Mouse (Mus musculus): Measurements from ENCODE around the gene Chst5. TPM values are rescaled to one million over a fixed set of nuclear protein-coding genes. Genes with fewer than 3 reads are reported as not detected.

Gene Chst5
- not detected in 2 replicates for polyA plus RNA-seq (2012)

DNA sequence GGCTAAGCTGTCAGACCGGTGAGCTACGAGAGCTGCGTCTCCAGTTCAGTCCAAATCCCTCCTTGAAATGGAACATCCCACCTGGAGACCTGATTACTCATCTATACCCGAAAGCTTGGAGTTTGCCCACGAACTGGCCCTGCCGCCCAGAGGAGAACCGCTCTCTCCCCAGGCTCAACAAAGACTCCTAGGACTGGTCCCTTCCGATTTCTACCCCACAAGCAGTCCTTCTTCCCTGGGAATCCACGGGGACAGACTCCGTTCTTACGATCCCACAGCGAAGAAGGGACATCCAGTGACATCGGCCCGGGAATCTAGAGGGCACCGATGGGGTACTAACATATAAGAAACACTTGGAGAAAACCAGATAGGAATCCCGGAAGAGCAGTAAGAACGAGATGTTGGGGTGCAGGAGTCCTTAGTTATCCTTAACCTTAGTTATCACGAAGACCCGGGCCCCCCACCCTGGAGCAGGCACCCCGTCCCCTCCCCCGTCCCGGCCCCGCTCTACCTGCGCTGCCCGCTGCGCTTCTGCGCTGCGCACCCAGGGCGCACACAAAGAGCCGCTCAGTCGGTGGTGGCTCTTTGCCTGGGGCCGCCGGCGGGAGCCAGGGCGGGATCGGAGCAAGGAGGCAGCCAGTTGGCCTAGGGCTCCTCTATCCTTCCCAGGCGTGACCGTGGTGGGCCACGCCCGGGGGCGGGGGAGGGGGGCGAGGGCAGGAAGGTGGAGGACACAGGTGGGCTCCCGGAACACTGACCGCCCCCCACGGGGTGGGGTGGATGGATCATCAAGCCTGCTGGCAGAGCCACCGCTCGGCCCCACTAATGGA, at the start of gene Chst5:
Chst5 (minus strand) TSS at position 827 of the 830 bp plus-strand sequence.
- no peak for TF ChIP-seq GATA1 (IDR thresholded peaks at IDR 0.05; ENCODE audit: low read length)

DNA sequence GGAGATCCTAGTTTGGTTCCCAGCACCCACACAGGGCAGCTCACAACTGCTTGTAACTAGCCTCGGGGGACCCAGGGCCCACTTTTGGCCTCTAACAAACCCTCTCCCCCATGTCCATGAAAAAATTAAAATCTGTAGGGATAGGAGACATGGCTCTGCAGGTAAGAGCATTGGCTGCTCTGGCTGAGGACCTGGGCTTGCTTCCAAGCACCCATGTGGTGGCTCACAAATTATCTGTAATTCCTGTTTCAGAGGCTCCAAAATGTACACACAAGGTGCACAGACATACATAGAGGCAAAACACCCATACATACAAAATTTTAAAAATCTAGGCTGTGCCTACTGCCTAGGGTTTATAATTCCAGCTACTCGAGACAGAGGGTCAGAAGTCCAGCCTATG, 47.0 kb upstream of the Chst5 start:
- TF ChIP-seq GATA1 (IDR thresholded peaks at IDR 0.05; ENCODE audit: low read length), result no peak

DNA sequence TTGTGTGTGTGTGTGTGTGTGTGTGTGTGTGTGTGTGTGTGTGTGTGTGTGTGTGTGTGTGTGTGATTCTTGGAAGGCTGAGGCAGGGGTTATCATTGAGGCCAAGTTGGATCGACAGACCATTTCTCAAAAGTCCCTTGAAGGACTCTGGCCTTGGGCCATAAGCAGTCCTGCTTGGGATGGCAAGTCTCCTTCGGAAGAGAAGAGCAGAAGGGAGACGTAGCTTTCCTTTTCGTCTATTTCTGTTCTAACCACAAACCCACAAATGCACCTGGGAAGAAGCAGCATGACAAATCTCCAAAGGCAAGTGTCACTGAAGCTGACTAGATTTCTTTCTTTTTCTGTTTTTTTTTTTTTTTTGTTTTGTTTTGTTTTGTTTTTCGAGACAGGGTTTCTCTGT, 45.6 kb upstream of the Chst5 start:
- no peak for TF ChIP-seq GATA1 (IDR thresholded peaks at IDR 0.05; ENCODE audit: low read length)

DNA sequence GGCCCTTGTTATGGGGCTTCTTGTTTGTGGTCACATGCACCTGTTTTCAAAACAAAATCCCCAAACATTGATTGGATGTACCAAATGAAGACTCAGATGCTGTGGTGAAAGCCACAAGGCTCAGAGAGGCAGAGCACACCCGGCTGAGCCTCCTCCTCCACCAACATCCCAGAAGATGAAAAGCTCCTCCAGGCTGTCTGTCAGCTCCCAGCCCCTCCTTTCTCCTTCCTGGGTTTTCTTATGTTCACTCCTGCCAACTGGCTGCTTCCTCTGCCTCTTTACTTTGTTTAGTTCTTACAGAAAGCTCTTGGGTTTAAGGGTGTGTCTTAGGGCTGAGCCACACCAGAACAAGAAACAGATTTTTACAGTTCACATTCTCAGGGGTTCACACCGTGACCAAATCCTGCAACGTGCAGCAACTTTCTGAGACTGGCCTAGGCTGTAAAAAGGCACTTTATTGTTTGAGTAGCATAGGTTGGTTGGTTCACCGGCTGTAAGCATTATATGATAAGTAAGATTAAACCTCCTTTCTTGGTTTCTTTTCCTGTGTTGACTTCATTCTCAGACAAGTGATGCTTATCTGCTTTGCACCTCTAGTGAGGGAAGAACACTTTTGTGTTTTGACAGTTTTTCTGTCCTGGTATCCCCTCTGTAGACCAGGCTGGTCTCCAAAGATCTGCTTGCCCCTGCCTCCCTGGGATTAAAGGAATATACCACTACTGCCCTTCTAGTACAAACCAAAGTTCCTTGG, 44.8 kb upstream of the Chst5 start:
- TF ChIP-seq GATA1 (IDR thresholded peaks at IDR 0.05; ENCODE audit: low read length), result no peak

DNA sequence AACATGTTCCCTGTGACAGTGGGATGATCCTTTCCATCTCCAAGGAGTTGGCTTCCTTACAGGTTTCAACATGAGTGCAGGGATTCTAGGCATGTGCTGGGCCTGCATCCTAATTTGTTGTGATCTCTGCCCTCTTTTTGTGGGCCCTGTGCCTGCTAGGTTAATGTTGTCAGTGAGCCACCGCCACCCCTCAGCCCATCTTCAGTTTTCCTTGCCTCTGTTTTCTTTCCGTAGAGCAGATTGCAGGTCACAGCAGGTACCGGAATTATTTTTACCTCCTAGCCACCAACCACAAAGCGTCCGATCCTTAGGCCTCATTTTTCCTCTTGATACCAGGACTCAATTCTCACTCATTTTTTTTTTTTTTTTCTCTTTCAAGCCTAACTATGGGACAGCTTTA, 41.7 kb upstream of the Chst5 start:
- no peak for TF ChIP-seq GATA1 (IDR thresholded peaks at IDR 0.05; ENCODE audit: low read length)

DNA sequence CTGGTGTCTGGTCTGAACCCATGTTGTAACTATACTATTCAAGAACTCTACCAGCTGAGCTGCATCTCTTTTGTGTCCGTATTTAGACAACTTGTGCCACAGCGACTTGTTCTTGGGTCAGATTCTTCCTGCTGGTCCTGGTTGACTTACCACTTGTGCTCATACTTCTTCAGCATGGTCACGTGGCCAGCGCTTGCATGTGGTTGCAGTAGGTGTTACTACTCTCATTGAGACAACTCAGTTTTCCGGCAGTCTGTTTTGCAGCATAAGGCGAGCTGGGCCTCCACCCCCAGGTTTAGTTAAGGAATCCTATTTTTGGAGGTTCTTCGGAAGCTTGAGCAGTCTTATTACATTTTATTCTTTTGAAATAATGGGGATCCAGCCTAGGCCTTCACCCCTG, 41.1 kb upstream of the Chst5 start:
- TF ChIP-seq GATA1 (IDR thresholded peaks at IDR 0.05; ENCODE audit: low read length), result no peak

DNA sequence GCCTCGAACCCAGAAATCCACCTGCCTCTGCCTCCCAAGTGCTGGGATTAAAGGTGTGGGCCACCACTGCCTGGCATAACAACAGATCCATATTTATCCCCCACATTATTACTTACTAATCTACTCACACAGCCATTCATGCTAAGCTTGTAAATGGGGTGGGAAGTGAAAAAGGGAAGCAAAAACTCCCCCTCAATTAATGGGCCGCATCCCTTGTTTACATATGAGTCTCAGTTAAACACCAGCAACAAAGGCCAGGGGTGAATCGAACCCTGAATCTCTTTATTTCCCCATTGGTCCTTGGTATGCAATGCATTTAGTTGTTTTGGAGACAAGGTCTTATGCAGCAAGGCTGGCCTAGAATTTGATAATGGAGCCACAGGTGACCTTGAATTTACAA, 40.6 kb upstream of the Chst5 start:
- TF ChIP-seq GATA1 (IDR thresholded peaks at IDR 0.05; ENCODE audit: low read length), result no peak

DNA sequence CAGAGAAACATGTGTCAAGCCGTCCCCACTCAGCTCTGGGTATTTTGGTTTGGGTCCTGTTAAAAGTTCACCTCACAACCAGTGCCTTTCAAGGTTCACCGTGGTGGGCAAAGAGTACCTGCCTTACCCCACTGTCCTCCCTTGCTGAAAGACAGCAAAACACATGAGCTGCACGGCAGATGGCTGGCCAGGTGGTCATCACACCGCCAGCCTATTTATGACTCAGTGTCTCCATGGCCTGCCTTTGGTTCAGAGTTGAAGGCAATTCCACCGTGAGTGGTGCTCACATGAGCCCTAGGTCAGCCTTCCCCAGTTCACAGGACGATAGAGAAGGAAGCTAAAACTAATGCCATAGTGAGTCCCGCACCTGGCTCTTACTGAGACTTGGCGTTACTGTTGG, 37.7 kb upstream of the Chst5 start:
- no peak for TF ChIP-seq GATA1 (IDR thresholded peaks at IDR 0.05; ENCODE audit: low read length)

DNA sequence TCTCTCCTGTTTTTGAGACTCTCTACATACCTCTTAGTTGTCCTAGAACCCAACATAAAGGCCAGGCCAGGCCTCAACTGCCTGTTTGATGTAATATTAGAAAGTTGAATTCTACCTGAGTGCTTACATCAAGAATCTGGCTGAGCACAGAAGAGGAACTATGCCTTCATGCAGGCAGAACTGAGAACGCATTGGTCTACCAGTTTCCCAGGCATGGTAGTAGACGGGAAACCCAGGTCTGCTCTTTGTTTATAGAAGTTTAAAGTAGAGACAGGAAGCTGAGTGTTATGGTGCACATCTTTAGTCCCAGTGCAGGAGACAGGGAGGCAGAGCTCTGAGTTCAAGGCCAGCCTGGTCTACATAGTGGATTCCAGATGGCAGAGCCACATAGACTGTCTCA, 36.9 kb upstream of the Chst5 start:
- no peak for TF ChIP-seq GATA1 (IDR thresholded peaks at IDR 0.05; ENCODE audit: low read length)

DNA sequence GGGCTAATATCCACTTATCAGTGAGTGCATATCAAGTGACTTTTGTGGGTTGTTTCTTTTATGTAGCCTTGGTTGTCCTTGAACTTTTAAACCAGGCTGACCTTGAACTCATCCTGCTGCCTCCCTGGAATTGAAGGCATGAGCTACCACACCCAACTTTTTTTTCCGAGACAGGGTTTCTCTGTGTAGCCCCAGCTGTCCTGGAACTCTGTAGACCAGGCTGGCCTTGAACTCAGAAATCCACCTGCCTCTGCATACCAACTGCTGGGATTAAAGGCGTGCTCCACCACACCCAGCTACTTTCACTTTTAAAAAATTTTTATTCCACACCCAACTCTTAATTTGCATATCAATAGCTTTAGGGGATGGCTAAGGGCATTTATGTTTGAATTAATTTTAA, 33.3 kb upstream of the Chst5 start:
- TF ChIP-seq GATA1 (IDR thresholded peaks at IDR 0.05; ENCODE audit: low read length), result no peak

DNA sequence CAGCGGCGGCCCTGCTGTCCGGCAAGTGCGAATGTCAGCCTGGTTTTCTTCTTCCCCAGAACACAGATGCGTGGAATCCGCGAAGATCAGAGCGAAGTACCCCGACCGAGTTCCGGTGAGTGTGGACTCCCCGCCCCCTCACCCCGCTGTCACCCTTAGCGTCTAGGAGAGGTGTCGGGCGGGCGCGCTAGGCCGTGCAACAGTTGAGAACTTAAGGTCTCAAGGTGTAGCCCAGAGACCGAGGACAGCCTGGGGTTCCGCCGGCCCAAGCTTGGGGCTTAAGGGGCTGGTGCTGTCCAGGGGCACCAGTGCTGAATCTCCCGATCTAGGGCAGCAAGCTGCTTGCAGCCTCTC, 30.8 kb upstream of the Chst5 start:
- no peak for TF ChIP-seq GATA1 (IDR thresholded peaks at IDR 0.05; ENCODE audit: low read length)

DNA sequence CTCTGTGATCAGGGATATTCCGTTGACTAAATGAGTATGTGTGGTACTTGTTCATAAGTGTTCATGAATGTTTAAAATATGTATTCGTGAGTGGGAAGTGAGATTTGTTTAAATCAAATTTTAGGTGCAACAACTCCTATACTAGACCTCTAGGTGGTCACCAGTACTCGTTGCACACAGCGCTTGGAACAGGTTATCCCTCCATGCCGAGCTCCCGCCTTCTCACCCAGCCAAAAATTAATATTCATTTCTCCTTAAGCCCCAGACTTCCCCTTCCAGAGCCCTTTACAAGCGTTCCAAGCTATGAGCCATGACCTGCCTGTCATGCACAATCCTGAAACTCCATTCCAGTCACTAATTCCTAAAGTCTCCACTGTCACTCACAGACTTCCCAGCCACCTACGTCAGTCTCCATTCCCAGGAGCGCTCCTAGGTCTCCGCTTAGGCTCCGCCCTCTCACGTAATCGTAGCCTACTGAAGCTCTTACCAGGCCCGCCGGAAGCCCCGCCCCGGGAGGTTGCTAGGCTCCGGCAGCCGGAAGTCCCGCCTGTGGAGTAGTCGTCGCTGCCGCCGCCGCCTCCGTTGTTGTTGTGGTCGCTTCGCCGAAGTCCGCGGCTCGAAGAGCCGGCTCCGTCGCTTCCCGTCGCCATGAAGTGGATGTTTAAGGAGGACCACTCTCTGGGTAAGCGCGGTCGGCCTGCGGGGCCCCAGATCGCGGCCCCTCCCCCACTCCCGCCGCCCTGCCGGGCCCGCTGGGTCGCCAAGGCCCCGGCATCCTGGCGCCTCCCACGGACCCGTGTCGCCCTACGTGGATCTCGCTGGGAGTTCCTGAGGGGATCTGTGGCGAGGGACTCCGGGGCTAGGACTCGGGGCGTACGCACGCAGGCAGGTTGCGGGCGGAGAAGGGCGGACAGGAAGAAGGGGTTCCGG, 30.2 kb upstream of the Chst5 start, which contains the start of gene Gabarapl2:
Gabarapl2 (plus strand) TSS at position 533 of the 930 bp plus-strand sequence.
- no peak for TF ChIP-seq GATA1 (IDR thresholded peaks at IDR 0.05; ENCODE audit: low read length)

DNA sequence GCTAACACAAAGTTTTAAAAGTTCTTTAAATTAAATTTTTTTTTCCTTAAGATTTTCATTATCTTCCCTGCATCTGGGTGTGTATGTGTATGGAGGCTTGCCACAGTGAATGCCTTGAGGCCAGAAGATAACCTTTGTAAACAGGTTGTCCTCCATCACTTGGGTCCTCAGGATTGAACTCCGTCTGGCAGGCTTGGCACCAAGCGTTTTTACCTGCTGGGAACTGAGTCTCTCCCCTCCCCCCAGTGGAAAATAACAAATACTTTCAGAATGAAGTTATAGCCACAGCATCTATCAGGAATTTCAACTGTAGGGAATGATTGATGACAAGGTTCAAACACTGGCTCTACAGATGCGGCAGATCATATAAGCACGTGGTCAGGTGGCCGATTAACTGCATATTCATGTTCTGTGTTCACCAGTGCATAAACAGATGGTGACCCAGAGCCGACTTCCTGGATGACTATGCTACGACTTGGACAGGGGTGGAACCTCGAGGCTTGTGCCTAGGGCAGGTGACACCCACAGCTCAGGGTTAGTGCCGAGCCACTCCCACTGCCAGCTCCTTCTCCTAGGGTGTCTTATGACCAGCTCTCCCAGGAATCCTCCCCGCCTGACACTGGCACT, 29.4 kb upstream of the Chst5 start:
- no peak for TF ChIP-seq GATA1 (IDR thresholded peaks at IDR 0.05; ENCODE audit: low read length)

DNA sequence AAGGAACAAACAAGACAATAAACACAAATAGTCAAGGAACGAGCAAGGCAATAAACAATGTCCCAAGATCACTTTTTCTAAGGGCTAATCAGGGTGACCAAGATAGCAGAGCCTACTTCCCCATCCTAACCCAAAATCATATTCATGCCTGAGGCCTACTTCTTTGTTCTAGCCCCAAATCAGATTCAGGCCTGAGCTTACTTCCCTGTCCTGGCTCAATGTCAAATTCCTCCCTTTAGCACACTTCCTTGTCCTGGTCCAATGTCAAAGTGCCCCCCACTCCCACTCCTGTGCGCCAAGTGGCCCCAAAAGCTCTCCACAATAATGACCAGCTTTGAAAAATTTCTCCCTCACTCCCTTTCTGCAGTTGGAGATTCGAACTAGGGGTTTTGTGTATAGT, 26.9 kb upstream of the Chst5 start:
- TF ChIP-seq GATA1 (IDR thresholded peaks at IDR 0.05; ENCODE audit: low read length), result no peak

DNA sequence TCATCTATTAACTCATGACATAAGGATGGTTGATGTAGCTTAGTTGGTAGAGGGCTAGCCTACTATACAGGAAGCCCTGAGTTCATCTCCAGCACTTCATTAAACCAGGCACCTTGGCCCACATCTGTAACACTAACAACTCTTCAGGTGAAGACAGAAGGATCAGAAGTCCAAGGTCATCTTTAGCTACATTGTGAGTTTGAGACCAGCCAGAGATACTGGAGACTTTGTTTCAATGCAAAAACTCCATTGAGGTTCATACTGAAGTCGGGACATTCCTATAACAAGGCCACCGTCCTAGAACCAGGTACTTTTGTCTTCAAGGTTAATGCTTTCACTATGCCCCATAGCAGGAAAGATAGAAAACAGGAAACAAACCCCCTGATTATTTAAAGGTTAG, 24.0 kb upstream of the Chst5 start:
- TF ChIP-seq GATA1 (IDR thresholded peaks at IDR 0.05; ENCODE audit: low read length), result no peak

Data from G1E-ER4 (cell line).